Mouse (Mus musculus) mature B cell (primary cell): ENCODE data around the gene Csmd2.

Experiments used
- in situ Hi-C: fragments of 300-500 bp; cut with MboI; formaldehyde crosslinking; loops from 2 replicates; pipeline ENCODE4 v1.14.3; 2019

Gene Csmd2

GRCm38 (mm10) chr4:128341315-128341714, 353.7 kb downstream of the Csmd2 start:
- in situ Hi-C loops, result no loop called here

- in situ Hi-C loops, result no loop called here
Measured at GRCm38 (mm10) chr4:128342208-128342607, 354.6 kb downstream of the Csmd2 start.

GRCm38 (mm10) chr4:128358751-128359150, 371.1 kb downstream of the Csmd2 start:
- in situ Hi-C loops, result no loop called here

GRCm38 (mm10) chr4:128365851-128366250, 378.2 kb downstream of the Csmd2 start:
- in situ Hi-C loops, result no loop called here

GRCm38 (mm10) chr4:128368088-128368487, 380.4 kb downstream of the Csmd2 start:
- in situ Hi-C loops, result no loop called here

GRCm38 (mm10) chr4:128371766-128372165, 384.1 kb downstream of the Csmd2 start:
- in situ Hi-C loops, result no loop called here

- in situ Hi-C loops, result no loop called here
Measured at GRCm38 (mm10) chr4:128373196-128373595, 385.5 kb downstream of the Csmd2 start.

GRCm38 (mm10) chr4:128374051-128374450, 386.4 kb downstream of the Csmd2 start:
- in situ Hi-C loops, result no loop called here

GRCm38 (mm10) chr4:128378946-128379345, 391.3 kb downstream of the Csmd2 start:
- in situ Hi-C loops, result no loop called here

GRCm38 (mm10) chr4:128381331-128381730, 393.7 kb downstream of the Csmd2 start:
- in situ Hi-C loops, result no loop called here

GRCm38 (mm10) chr4:128383800-128384199, 396.1 kb downstream of the Csmd2 start:
- in situ Hi-C loops, result no loop called here

GRCm38 (mm10) chr4:128391484-128391883, 403.8 kb downstream of the Csmd2 start:
- in situ Hi-C loops, result no loop called here

- in situ Hi-C loops, result no loop called here
Measured at GRCm38 (mm10) chr4:128392279-128392678, 404.6 kb downstream of the Csmd2 start.

GRCm38 (mm10) chr4:128393864-128394263, 406.2 kb downstream of the Csmd2 start:
- in situ Hi-C loops, result no loop called here

GRCm38 (mm10) chr4:128396616-128397015, 409.0 kb downstream of the Csmd2 start:
- in situ Hi-C loops, result no loop called here

GRCm38 (mm10) chr4:128397804-128398203, 410.1 kb downstream of the Csmd2 start:
- in situ Hi-C loops, result no loop called here

- in situ Hi-C loops, result no loop called here
Measured at GRCm38 (mm10) chr4:128398948-128399347, 411.3 kb downstream of the Csmd2 start.

- in situ Hi-C loops, result no loop called here
Measured at GRCm38 (mm10) chr4:128400016-128400415, 412.4 kb downstream of the Csmd2 start.

GRCm38 (mm10) chr4:128401591-128401990, 413.9 kb downstream of the Csmd2 start:
- in situ Hi-C loops, result no loop called here

- in situ Hi-C loops, result no loop called here
Measured at GRCm38 (mm10) chr4:128402706-128403105, 415.0 kb downstream of the Csmd2 start.

GRCm38 (mm10) chr4:128405576-128405975, 417.9 kb downstream of the Csmd2 start:
- in situ Hi-C loops, result no loop called here

- in situ Hi-C loops, result no loop called here
Measured at GRCm38 (mm10) chr4:128407084-128407845, 419.6 kb downstream of the Csmd2 start.

GRCm38 (mm10) chr4:128411941-128412630, 424.4 kb downstream of the Csmd2 start:
- in situ Hi-C loops, result no loop called here
